Mouse (Mus musculus): ENCODE data around the gene Sh2d4b. TPM values are rescaled to one million over a fixed set of nuclear protein-coding genes. Genes with fewer than 3 reads are reported as not detected.

Gene Sh2d4b
- total RNA-seq, 4 experiments from 2014 or later: 1.6 to 2.7 (median 2.4) TPM

GRCm38 (mm10) chr14:40905813-40906212 is 12.7 kb upstream of the Sh2d4b start:
- DNase-seq: no peak

GRCm38 (mm10) chr14:40902307-40903055 is 9.4 kb upstream of the Sh2d4b start:
- no peak for DNase-seq

- no peak for DNase-seq
Measured at GRCm38 (mm10) chr14:40900267-40900666, 7.2 kb upstream of the Sh2d4b start.

GRCm38 (mm10) chr14:40897916-40898315 is 4.8 kb upstream of the Sh2d4b start:
- no peak for DNase-seq

GRCm38 (mm10) chr14:40895681-40896080 is 2.6 kb upstream of the Sh2d4b start:
- no peak for DNase-seq

GRCm38 (mm10) chr14:40894576-40895247 is 1.6 kb upstream of the Sh2d4b start:
- DNase-seq: peak; percentile 56

GRCm38 (mm10) chr14:40893884-40894283 is 818 bp upstream of the Sh2d4b start:
- DNase-seq: no peak

GRCm38 (mm10) chr14:40892326-40892825 is 690 bp downstream of the Sh2d4b start:
- no peak for DNase-seq

GRCm38 (mm10) chr14:40891506-40891905 is 1.6 kb downstream of the Sh2d4b start:
- DNase-seq: no peak

GRCm38 (mm10) chr14:40889704-40890103 is 3.4 kb downstream of the Sh2d4b start:
- no peak for DNase-seq

GRCm38 (mm10) chr14:40889181-40889580 is 3.9 kb downstream of the Sh2d4b start:
- no peak for DNase-seq

GRCm38 (mm10) chr14:40886428-40887202 is 6.5 kb downstream of the Sh2d4b start:
- DNase-seq: no peak

GRCm38 (mm10) chr14:40885752-40886151 is 7.3 kb downstream of the Sh2d4b start:
- DNase-seq: no peak

GRCm38 (mm10) chr14:40885225-40885624 is 7.8 kb downstream of the Sh2d4b start:
- no peak for DNase-seq

GRCm38 (mm10) chr14:40874565-40874964 is 18.5 kb downstream of the Sh2d4b start:
- no peak for DNase-seq

- no peak for DNase-seq
Measured at GRCm38 (mm10) chr14:40873961-40874360, 19.1 kb downstream of the Sh2d4b start.

GRCm38 (mm10) chr14:40870598-40870997 is 22.5 kb downstream of the Sh2d4b start:
- DNase-seq: no peak

GRCm38 (mm10) chr14:40864811-40865514 is 28.1 kb downstream of the Sh2d4b start:
- peak; percentile 17 for DNase-seq

- no peak for DNase-seq
Measured at GRCm38 (mm10) chr14:40863659-40864058, 29.4 kb downstream of the Sh2d4b start.

GRCm38 (mm10) chr14:40863022-40863421 is 30.0 kb downstream of the Sh2d4b start:
- DNase-seq: no peak

GRCm38 (mm10) chr14:40852978-40853377 is 40.1 kb downstream of the Sh2d4b start:
- DNase-seq: no peak

- no peak for DNase-seq
Measured at GRCm38 (mm10) chr14:40837397-40837796, 55.7 kb downstream of the Sh2d4b start.

Data from adrenal gland, adult 8-10 months (tissue).